Mouse (Mus musculus) right cerebral cortex, adult 2 months (tissue): ENCODE results near the gene Ms4a6b.
"Not testable (repeated sequence)": the region's sequence is repeated elsewhere in the genome, so short reads cannot be mapped to it uniquely, and the experiment has no call there.

Source experiments
- DNase-seq, 2 experiments: peaks; one replicate each; pipeline ENCODE4 v3.0.0; 2021 to 2022; ENCODE audit warnings: low spot score in 2 of 2

Gene Ms4a6b

GRCm38 (mm10) chr19:11533888-11534445 is 17.7 kb downstream of the Ms4a6b start:
- no peak for DNase-seq

- no peak for DNase-seq
Measured at GRCm38 (mm10) chr19:11536593-11536992, 20.3 kb downstream of the Ms4a6b start, which contains the start of gene Ms4a4d. Ms4a4d (plus strand) TSS chr19:11536801.

- DNase-seq = no peak
Measured at GRCm38 (mm10) chr19:11537336-11537735, 21.0 kb downstream of the Ms4a6b start.

GRCm38 (mm10) chr19:11540166-11540821 is 24.0 kb downstream of the Ms4a6b start:
- DNase-seq = not testable (repeated sequence)

GRCm38 (mm10) chr19:11544383-11544782 is 28.1 kb downstream of the Ms4a6b start:
- DNase-seq = not testable (repeated sequence)

- DNase-seq = no peak
Measured at GRCm38 (mm10) chr19:11547911-11548310, 31.6 kb downstream of the Ms4a6b start.

- DNase-seq = no peak
Measured at GRCm38 (mm10) chr19:11554726-11555125, 38.4 kb downstream of the Ms4a6b start.

- not testable (repeated sequence) for DNase-seq
Measured at GRCm38 (mm10) chr19:11559560-11559959, 43.2 kb downstream of the Ms4a6b start.

- DNase-seq = no peak
Measured at GRCm38 (mm10) chr19:11574965-11575364, 58.7 kb downstream of the Ms4a6b start.
